In genomic region chr1:192181696-192182257, GRCm38 (mm10) we compare ENCODE assay signal across 22 mouse cellular contexts. TPM values are rescaled to one million over a fixed set of nuclear protein-coding genes. Genes with fewer than 3 reads are reported as not detected.
DNase-seq lines count a peak whose midpoint lies in the region; ATAC-seq and TF ChIP-seq lines count a peak whose summit lies in the region.
"Had no signal": no experiment of that assay in that cellular context is flagged by ENCODE, and none has a peak within 500 bp of the region (broad histone marks: within the 10 kb centered on the region; RNA-seq: fewer than 3 reads in every experiment).

No protein-coding gene starts in this region.

- no peak for TF ChIP-seq CTCF in liver, adult 2 months (IDR thresholded peaks at IDR 0.05; ENCODE audit: low read depth, low read length)
- no peak for TF ChIP-seq CTCF in lung, postnatal 0 days (IDR thresholded peaks at IDR 0.05)

- TF ChIP-seq EP300 in lung, postnatal 0 days (IDR thresholded peaks at IDR 0.05) = no peak

- TF ChIP-seq POLR2A in liver, adult 2 months (IDR thresholded peaks at IDR 0.05; ENCODE audit: extremely low read depth, insufficient read depth, low read length) = no peak

- WGBS in liver, adult 2 months = 26% methylated on average over 4 of the region's 4 CpGs
- WGBS in lung, postnatal 0 days = 50% methylated on average over 4 of the region's 4 CpGs
- 68% methylated on average over 4 of the region's 4 CpGs for WGBS in intestine, embryonic 16.5 days

- no peak overlapping the region for H3K4me3 ChIP-seq in liver, adult 2 months (ENCODE audit: insufficient read depth, low read depth, low read length)
- H3K4me3 ChIP-seq in lung, postnatal 0 days (ENCODE audit: low read depth, low read length) = no peak overlapping the region
- no peak overlapping the region for H3K4me3 ChIP-seq in intestine, embryonic 16.5 days (ENCODE audit: low read length)
- H3K4me3 ChIP-seq: embryonic facial prominence, embryonic 10.5 days; embryonic facial prominence, embryonic 12.5 days; forebrain, embryonic 13.5 days; forebrain, embryonic 15.5 days had no signal

- H3K9me3 ChIP-seq in lung, postnatal 0 days (ENCODE audit: low read length) = no peaks in the 10 kb centered on the region
- H3K9me3 ChIP-seq in intestine, embryonic 16.5 days (ENCODE audit: control insufficient read depth, low read length) = no peaks in the 10 kb centered on the region
- H3K9me3 ChIP-seq: embryonic facial prominence, embryonic 10.5 days; embryonic facial prominence, embryonic 12.5 days; forebrain, embryonic 13.5 days; forebrain, embryonic 15.5 days had no signal

- no peak overlapping the region for H3K27ac ChIP-seq in liver, adult 2 months (replicated peaks; ENCODE audit: insufficient read depth, low read depth, low read length)
- H3K27ac ChIP-seq in lung, postnatal 0 days (ENCODE audit: low read length) = no peak overlapping the region
- H3K27ac ChIP-seq in intestine, embryonic 16.5 days (ENCODE audit: low read length) = no peak overlapping the region
- H3K27ac ChIP-seq: embryonic facial prominence, embryonic 10.5 days; embryonic facial prominence, embryonic 12.5 days; forebrain, embryonic 13.5 days; forebrain, embryonic 15.5 days had no signal

- intact Hi-C loops in left cerebral cortex, postnatal 36 days (cut with DNase I) = no loop called here

- no peaks in the 10 kb centered on the region; the same call in 1 of the 2 replicates for H3K4me1 ChIP-seq in liver, adult 2 months (ENCODE audit: control insufficient read depth, insufficient read depth, low read length)
- no peaks in the 10 kb centered on the region for H3K4me1 ChIP-seq in lung, postnatal 0 days (ENCODE audit: insufficient read depth, low read depth, low read length)
- no peaks in the 10 kb centered on the region for H3K4me1 ChIP-seq in intestine, embryonic 16.5 days (ENCODE audit: control insufficient read depth, insufficient read depth, low read length)
- H3K4me1 ChIP-seq: embryonic facial prominence, embryonic 10.5 days; embryonic facial prominence, embryonic 12.5 days; forebrain, embryonic 13.5 days; forebrain, embryonic 15.5 days had no signal

- no peaks in the 10 kb centered on the region for H3K27me3 ChIP-seq in liver, adult 2 months (ENCODE audit: control insufficient read depth, insufficient read depth, low read length)
- H3K27me3 ChIP-seq in lung, postnatal 0 days (replicated peaks; ENCODE audit: insufficient read depth, low read length) = no peaks in the 10 kb centered on the region
- no peaks in the 10 kb centered on the region for H3K27me3 ChIP-seq in intestine, embryonic 16.5 days (replicated peaks; ENCODE audit: control insufficient read depth, insufficient read depth, low read length)
- H3K27me3 ChIP-seq: embryonic facial prominence, embryonic 12.5 days; forebrain, embryonic 13.5 days; forebrain, embryonic 15.5 days had no signal

- 0 out of 2 replicates have a peak, but pooled peaks have one; percentile 12 for ATAC-seq in lung, postnatal 0 days
- peak; percentile 64 for ATAC-seq in intestine, embryonic 16.5 days
- ATAC-seq: activated CD4-positive, CD25-positive, alpha-beta regulatory T cell, adult 4 months; forebrain, embryonic 13.5 days; forebrain, embryonic 15.5 days had no signal

- no peak overlapping the region for H3K4me2 ChIP-seq in lung, postnatal 0 days (replicated peaks; ENCODE audit: low read depth, low read length)
- H3K4me2 ChIP-seq in intestine, embryonic 16.5 days (ENCODE audit: low read depth, low read length) = no peak overlapping the region
- H3K4me2 ChIP-seq: embryonic facial prominence, embryonic 12.5 days; forebrain, embryonic 13.5 days; forebrain, embryonic 15.5 days had no signal

- peak; percentile 54 for DNase-seq in liver, adult 2 months (ENCODE audit: extremely low read depth, low read depth, low spot score)
- no peak for DNase-seq in liver
- DNase-seq in lung, postnatal 0 days (ENCODE audit: low spot score) = no peak
- no peak for DNase-seq in lung, postnatal 25 days (ENCODE audit: low spot score)
- peak; percentile 33 for DNase-seq in yolk sac, embryonic 10.5 days (ENCODE audit: low spot score)
- DNase-seq in spleen, adult 12 weeks (ENCODE audit: low spot score) = no peak
- DNase-seq in left cerebral cortex, postnatal 36 days (ENCODE audit: low spot score in 2 of 2) = no peak
- DNase-seq: adrenal gland, adult 8-10 months; adrenal gland, postnatal 14 days; adrenal gland, postnatal 36 days; cerebellum, adult 11-12 months; cerebellum, adult 2 months; cerebellum, adult 9-10 months; cerebellum, postnatal 10 days; cerebellum, postnatal 25 days had no signal

- no peak overlapping the region for H3K9ac ChIP-seq in liver, adult 2 months (ENCODE audit: low read depth, low read length)
- no peak overlapping the region for H3K9ac ChIP-seq in lung, postnatal 0 days (replicated peaks; ENCODE audit: low read depth)
- no peak overlapping the region for H3K9ac ChIP-seq in intestine, embryonic 16.5 days (ENCODE audit: low read depth, low read length)
- H3K9ac ChIP-seq: embryonic facial prominence, embryonic 12.5 days; forebrain, embryonic 13.5 days; forebrain, embryonic 15.5 days had no signal

- no peaks in the 10 kb centered on the region for H3K36me3 ChIP-seq in liver, adult 2 months (ENCODE audit: control insufficient read depth, insufficient read depth, low read length)
- no peaks in the 10 kb centered on the region for H3K36me3 ChIP-seq in lung, postnatal 0 days (ENCODE audit: insufficient read depth, low read length)
- no peaks in the 10 kb centered on the region for H3K36me3 ChIP-seq in intestine, embryonic 16.5 days (ENCODE audit: control insufficient read depth, insufficient read depth, low read length)
- H3K36me3 ChIP-seq: embryonic facial prominence, embryonic 10.5 days; embryonic facial prominence, embryonic 12.5 days; forebrain, embryonic 15.5 days had no signal

- no peaks in the 10 kb centered on the region for H3K79me2 ChIP-seq in liver, adult 2 months (ENCODE audit: control insufficient read depth, insufficient read depth, low read length)

RNA-seq across cellular contexts. Expression of gene Kcnh1, which starts 8.8 kb away (rescaled TPM):
- total RNA-seq in liver, adult 2 months (2014; rRNA removed) = not detected in 2 replicates
- polyA plus RNA-seq in liver, adult 2 months (2012; rRNA removed) = not detected in 2 replicates
- 3.4 and 4.4 TPM in 2 replicates for polyA plus RNA-seq in lung, postnatal 0 days (2015; fragmentation: Nextera tagmentation; extraction: Ambion mirVana)
- 0.64 and 0.65 TPM in 2 replicates for polyA plus RNA-seq in intestine, embryonic 16.5 days (2015; fragmentation: Nextera tagmentation; extraction: Ambion mirVana)
- 10 to 100 TPM; 75.4 to 77.0 TPM for total RNA-seq in left cerebral cortex, postnatal 36 days (2021)
- total RNA-seq: MEL had no signal

RNA-seq across cellular contexts. Expression of gene Rcor3, which starts 43.9 kb away (rescaled TPM):
- 10.9 and 11.5 TPM in 2 replicates for total RNA-seq in liver, adult 2 months (2014; rRNA removed)
- 10.5 and 13.7 TPM in 2 replicates for polyA plus RNA-seq in liver, adult 2 months (2012; rRNA removed)
- 26.1 and 27.6 TPM in 2 replicates for polyA plus RNA-seq in lung, postnatal 0 days (2015; fragmentation: Nextera tagmentation; extraction: Ambion mirVana)
- 22.3 and 24.8 TPM in 2 replicates for polyA plus RNA-seq in intestine, embryonic 16.5 days (2015; fragmentation: Nextera tagmentation; extraction: Ambion mirVana)
- total RNA-seq in left cerebral cortex, postnatal 36 days (2021) = 10 to 100 TPM; 30.5 to 30.6 TPM

Comparison
In these comparisons a context has a peak if more than half of its experiments do, and no peak if none do; other contexts are left out.
1. DNase-seq: peak in liver, adult 2 months (single experiment) and yolk sac, embryonic 10.5 days (single experiment); none in liver (single experiment), lung, postnatal 0 days (single experiment), lung, postnatal 25 days (single experiment), spleen, adult 12 weeks (single experiment) and left cerebral cortex, postnatal 36 days (0 of 2).